ENCODE assay signal across 24 mouse cellular contexts in the genomic region with DNA sequence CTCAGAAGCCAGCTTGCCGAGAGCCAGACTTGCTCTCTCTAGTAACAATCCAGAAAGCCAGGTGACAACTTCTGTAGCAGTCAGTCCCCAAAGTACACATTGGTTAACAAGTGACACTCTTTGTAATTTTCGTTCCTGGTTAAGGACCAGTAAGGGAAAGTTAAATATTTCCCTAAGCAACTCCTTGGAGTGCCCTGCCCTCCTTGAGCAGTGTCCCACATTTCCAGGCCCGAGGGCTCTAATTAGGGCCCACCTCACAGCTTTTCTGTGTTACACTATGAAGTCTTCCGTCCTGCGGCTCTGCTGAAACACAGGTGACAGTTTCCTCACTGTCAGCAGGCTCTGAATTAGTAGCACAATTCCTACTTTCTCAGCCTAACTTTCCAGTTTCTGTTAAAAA.
"Had no signal": no experiment of that assay in that cellular context is flagged by ENCODE, and none has a peak within 500 bp of the region (broad histone marks: within the 10 kb centered on the region; RNA-seq: fewer than 3 reads in every experiment).

No protein-coding gene starts in this region.

- H3K27ac ChIP-seq: hindbrain, postnatal 0 days; layer of hippocampus, adult 2 months; limb, embryonic 13.5 days; liver, embryonic 12.5 days; liver, embryonic 15.5 days; midbrain, embryonic 10.5 days; midbrain, embryonic 13.5 days; neural tube, embryonic 13.5 days had no signal

- ATAC-seq: hindbrain, postnatal 0 days; inflammation-experienced regulatory T-cells, adult 6 months; intestine, embryonic 16.5 days; liver, embryonic 12.5 days; midbrain, embryonic 13.5 days; midbrain, embryonic 16.5 days had no signal

- H3K27me3 ChIP-seq: liver, embryonic 12.5 days; liver, embryonic 15.5 days; midbrain, embryonic 13.5 days had no signal

- H3K9me3 ChIP-seq: limb, embryonic 10.5 days; limb, embryonic 13.5 days; liver, embryonic 12.5 days; liver, embryonic 15.5 days; megakaryocyte, embryonic 14.5 days; midbrain, embryonic 10.5 days; midbrain, embryonic 13.5 days; neural tube, embryonic 13.5 days had no signal

- H3K36me3 ChIP-seq: limb, embryonic 10.5 days; limb, embryonic 13.5 days; liver, embryonic 12.5 days; liver, embryonic 15.5 days; midbrain, embryonic 10.5 days; midbrain, embryonic 13.5 days; neural tube, embryonic 13.5 days had no signal

- DNase-seq: layer of hippocampus, adult 9-11 months; liver; lung, adult 18-20 months; lung, postnatal 10 days; retina, postnatal 1 day; right cerebral cortex, postnatal 25 days; spleen, adult 18-20 months; thymus, adult 2 months; thymus, postnatal 14 days; thymus, postnatal 4 days had no signal

- H3K4me1 ChIP-seq: liver, embryonic 12.5 days; liver, embryonic 15.5 days; megakaryocyte, embryonic 14.5 days; neural tube, embryonic 13.5 days had no signal

- H3K9ac ChIP-seq: limb, embryonic 13.5 days; liver, embryonic 12.5 days; liver, embryonic 15.5 days; midbrain, embryonic 13.5 days; neural tube, embryonic 13.5 days had no signal

- H3K4me2 ChIP-seq: limb, embryonic 13.5 days; liver, embryonic 12.5 days; liver, embryonic 15.5 days; midbrain, embryonic 13.5 days; neural tube, embryonic 13.5 days had no signal

- H3K4me3 ChIP-seq: layer of hippocampus, adult 2 months; limb, embryonic 10.5 days; limb, embryonic 13.5 days; liver, embryonic 12.5 days; liver, embryonic 15.5 days; megakaryocyte, embryonic 14.5 days; midbrain, embryonic 10.5 days; midbrain, embryonic 13.5 days; myocyte; neural tube, embryonic 13.5 days had no signal
